Mouse (Mus musculus) G1E (cell line): ENCODE measurements at regions not wholly inside any gene's neighbourhood (a gene's known extent, or its start where the extent isn't known, plus 50 kb on each side); places are given as distances from the start of the nearest gene placed in this dataset.

Experiments used
- ATAC-seq: 2 replicates; pipeline ENCODE4 v1.8.0; 2016; ENCODE audit warnings: mild to moderate bottlenecking; ENCODE audit not compliant: insufficient number of reproducible peaks, poor library complexity, low FRiP score, severe bottlenecking; ENCODE audit errors: extremely low read depth
- DNase-seq: peaks from one replicate; pipeline ENCODE4 v3.0.0; 2012; ENCODE audit warnings: low spot score
- H3K27me3 ChIP-seq: 2 replicates; pipeline ENCODE4 v1.6.1; 2012; ENCODE audit warnings: mild to moderate bottlenecking, low read length, inconsistent platforms; ENCODE audit not compliant: insufficient read depth
- H3K36me3 ChIP-seq: replicated peaks from 2 replicates; pipeline ENCODE3; 2012; ENCODE audit warnings: mild to moderate bottlenecking, inconsistent platforms
- H3K4me1 ChIP-seq: 2 replicates; pipeline ENCODE4 v1.6.1; 2012; ENCODE audit warnings: low read depth, low read length, inconsistent platforms, mixed read lengths; ENCODE audit not compliant: insufficient read depth
- H3K4me3 ChIP-seq: 2 replicates; pipeline ENCODE4 v1.5.1; 2012; ENCODE audit warnings: low read depth, mild to moderate bottlenecking, inconsistent platforms, low read length, moderate library complexity, mixed read lengths
- H3K9me3 ChIP-seq: replicated peaks from 2 replicates; pipeline ENCODE4 v1.6.1; 2012; ENCODE audit warnings: inconsistent platforms
- CTCF ChIP-seq: IDR thresholded peaks from 2 replicates; pipeline ENCODE4 v1.5.1; 2012; ENCODE audit warnings: low read depth, low read length, inconsistent platforms, mixed read lengths
- GATA1 ChIP-seq: IDR thresholded peaks from 2 replicates; pipeline ENCODE4 v1.6.1; 2012; ENCODE audit warnings: borderline replicate concordance, low read length, inconsistent platforms, mixed read lengths
- GATA2 ChIP-seq: IDR thresholded peaks from 2 replicates; pipeline ENCODE4 v1.6.1; 2012; ENCODE audit warnings: low read depth, low read length, inconsistent platforms, borderline replicate concordance
- POLR2AphosphoS5 ChIP-seq: IDR thresholded peaks from 2 replicates; pipeline ENCODE4 v1.6.1; 2012; ENCODE audit warnings: low read depth, low read length, inconsistent platforms; ENCODE audit not compliant: insufficient replicate concordance
- TAL1 ChIP-seq: conservative IDR thresholded peaks from 2 replicates; pipeline ENCODE4 v1.6.1; 2012; ENCODE audit warnings: low read depth, low read length, inconsistent platforms, mixed read lengths

GRCm38 (mm10) chr15:33824826-33825225 is 532.8 kb downstream of the 9430069I07Rik start:
- no peaks in the 10 kb centered on the region for H3K9me3 ChIP-seq
- ATAC-seq: no peak
- H3K4me3 ChIP-seq: no peak overlapping the region
- DNase-seq: no peak
- H3K36me3 ChIP-seq: no peaks in the 10 kb centered on the region
- no peaks in the 10 kb centered on the region for H3K27me3 ChIP-seq
- TF ChIP-seq CTCF: no peak
- TF ChIP-seq TAL1: no peak
- no peak for TF ChIP-seq GATA1
- TF ChIP-seq GATA2: no peak
- TF ChIP-seq POLR2AphosphoS5: no peak
- H3K4me1 ChIP-seq: no peaks in the 10 kb centered on the region

- ATAC-seq: no peak
- H3K9me3 ChIP-seq: no peaks in the 10 kb centered on the region
- no peaks in the 10 kb centered on the region for H3K27me3 ChIP-seq
- H3K36me3 ChIP-seq: no peaks in the 10 kb centered on the region
- no peak overlapping the region for H3K4me3 ChIP-seq
- H3K4me1 ChIP-seq: no peaks in the 10 kb centered on the region
- no peak for DNase-seq
- TF ChIP-seq CTCF: no peak
- TF ChIP-seq GATA1: no peak
- no peak for TF ChIP-seq GATA2
- TF ChIP-seq TAL1: no peak
- no peak for TF ChIP-seq POLR2AphosphoS5
Observed at GRCm38 (mm10) chr15:33780960-33781359, 576.7 kb downstream of the 9430069I07Rik start.

DNA sequence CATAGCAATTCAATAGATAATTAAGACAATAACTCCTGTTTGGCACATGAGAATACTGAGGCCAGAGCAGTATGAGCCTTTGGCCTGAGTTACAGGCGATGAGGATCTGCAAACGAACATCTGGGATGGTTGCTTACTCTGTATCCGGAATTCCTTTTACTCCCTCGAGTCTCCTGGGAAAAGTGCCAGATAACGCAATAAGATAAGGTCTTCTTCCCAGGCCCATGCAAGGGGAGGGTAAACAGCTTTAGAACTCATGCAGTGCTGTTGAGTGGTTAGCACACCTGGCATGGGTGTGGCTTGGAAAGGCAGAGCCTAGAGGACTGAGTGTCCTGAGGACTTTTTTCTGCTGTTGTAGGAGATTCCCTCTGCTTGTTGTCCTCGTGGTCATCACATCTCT is 598.2 kb downstream of the 9430069I07Rik start:
- ATAC-seq (no peak), DNase-seq (no peak)
- no peak overlapping the region for H3K4me3 ChIP-seq
- no peak for TF ChIP-seq GATA1
- TF ChIP-seq CTCF: no peak
- no peak for TF ChIP-seq TAL1
- no peak for TF ChIP-seq GATA2
- TF ChIP-seq POLR2AphosphoS5: no peak
- H3K36me3 ChIP-seq: no peaks in the 10 kb centered on the region
- H3K27me3 ChIP-seq: no peaks in the 10 kb centered on the region
- no peaks in the 10 kb centered on the region for H3K9me3 ChIP-seq
- H3K4me1 ChIP-seq: no peaks in the 10 kb centered on the region

DNA sequence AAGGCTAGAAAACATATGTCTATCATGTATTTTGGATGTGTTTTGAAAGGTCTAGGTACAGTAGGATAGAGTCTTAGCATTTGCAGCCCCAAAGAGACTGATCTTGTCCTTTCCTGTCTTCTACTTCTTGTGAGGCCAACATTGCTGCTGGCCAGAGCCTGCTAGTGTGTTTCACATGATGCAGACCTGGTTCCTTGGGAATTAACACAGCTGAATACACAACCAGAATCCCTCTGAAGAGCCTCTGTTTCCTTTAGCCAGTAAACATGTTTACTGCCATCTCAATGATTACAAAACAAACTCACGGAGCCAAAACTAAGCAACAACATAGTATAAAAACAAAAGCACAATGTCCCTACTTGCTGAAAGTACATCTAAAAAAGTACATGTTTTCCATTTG is 598.9 kb downstream of the 9430069I07Rik start:
- DNase-seq (no peak), ATAC-seq (no peak)
- no peaks in the 10 kb centered on the region for H3K4me1 ChIP-seq
- no peaks in the 10 kb centered on the region for H3K36me3 ChIP-seq
- no peak overlapping the region for H3K4me3 ChIP-seq
- TF ChIP-seq POLR2AphosphoS5: no peak
- no peak for TF ChIP-seq GATA2
- TF ChIP-seq CTCF: no peak
- TF ChIP-seq GATA1: no peak
- no peak for TF ChIP-seq TAL1
- no peaks in the 10 kb centered on the region for H3K27me3 ChIP-seq
- H3K9me3 ChIP-seq: no peaks in the 10 kb centered on the region
